Mouse (Mus musculus): ENCODE data around the gene Cgas. TPM values are rescaled to one million over a fixed set of nuclear protein-coding genes. Genes with fewer than 3 reads are reported as not detected.
A peak's percentile ranks its signal among the peaks of the same experiment; 100 is the strongest.

Gene Cgas
- polyA plus RNA-seq, 1 experiment from 2014 or later = 0.51 TPM

- Histone ChIP-seq H3K27me3 (peaks cover 27% of the 10 kb centered on the region), H3K4me2 (replicated peaks) (no peak overlapping the region), H3K9ac (replicated peaks) (no peak overlapping the region), H3K9me3 (no peaks in the 10 kb centered on the region), H3K27ac (no peak overlapping the region), H3K36me3 (no peaks in the 10 kb centered on the region), H3K4me1 (replicated peaks) (peaks cover 7% of the 10 kb centered on the region), H3K4me3 (replicated peaks) (no peak overlapping the region)
- no peak for ATAC-seq
- 90% methylated on average over 5 of the region's 5 CpGs for WGBS
Measured at GRCm38 (mm10) chr9:78400570-78400969, 42.5 kb downstream of the Cgas start.

GRCm38 (mm10) chr9:78396517-78396916 lies 46.5 kb downstream of the Cgas start:
- Histone ChIP-seq H3K4me3 (replicated peaks) (no peak overlapping the region; the same call in 1 of the 2 replicates), H3K9ac (replicated peaks) (no peak overlapping the region), H3K4me2 (replicated peaks) (peak overlapping the region; percentile 56), H3K27ac (no peak overlapping the region), H3K9me3 (no peaks in the 10 kb centered on the region), H3K27me3 (peaks cover 64% of the 10 kb centered on the region), H3K36me3 (no peaks in the 10 kb centered on the region), H3K4me1 (replicated peaks) (peaks cover 11% of the 10 kb centered on the region)
- 60% methylated on average over 9 of the region's 9 CpGs for WGBS
- ATAC-seq = no peak

GRCm38 (mm10) chr9:78395630-78396351 lies 47.2 kb downstream of the Cgas start, which contains the start of gene Ddx43:
Gene Ddx43, plus strand, starts transcription at chr9:78395777.
- 7% methylated on average over 89 of the region's 93 CpGs for WGBS
- H3K36me3 ChIP-seq = no peaks in the 10 kb centered on the region
- H3K9me3 ChIP-seq = no peaks in the 10 kb centered on the region
- H3K27ac ChIP-seq = no peak within 1 kb of the TSS
- peak within 1 kb of the TSS; percentile 42; the same call in 1 of the 2 replicates for H3K9ac ChIP-seq (replicated peaks)
- peak; percentile 99 for ATAC-seq
- H3K4me2 ChIP-seq (replicated peaks) = peak within 1 kb of the TSS; percentile 56
- peaks cover 69% of the 10 kb centered on the region for H3K27me3 ChIP-seq
- H3K4me1 ChIP-seq (replicated peaks) = peaks cover 11% of the 10 kb centered on the region
- H3K4me3 ChIP-seq (replicated peaks) = peak within 1 kb of the TSS; percentile 48

- Histone ChIP-seq H3K9me3 (no peaks in the 10 kb centered on the region), H3K4me2 (replicated peaks) (peak overlapping the region; percentile 56), H3K9ac (replicated peaks) (no peak overlapping the region), H3K4me1 (replicated peaks) (peaks cover 11% of the 10 kb centered on the region), H3K27ac (no peak overlapping the region), H3K36me3 (no peaks in the 10 kb centered on the region), H3K4me3 (replicated peaks) (peak overlapping the region; percentile 48), H3K27me3 (peaks cover 69% of the 10 kb centered on the region)
- ATAC-seq = no peak
- 35% methylated on average over 11 of the region's 11 CpGs for WGBS
Measured at GRCm38 (mm10) chr9:78395244-78395629, 47.8 kb downstream of the Cgas start.

- Histone ChIP-seq H3K4me1 (replicated peaks) (peaks cover 11% of the 10 kb centered on the region), H3K27me3 (peaks cover 69% of the 10 kb centered on the region), H3K36me3 (no peaks in the 10 kb centered on the region), H3K4me3 (replicated peaks) (no peak overlapping the region), H3K9ac (replicated peaks) (no peak overlapping the region), H3K9me3 (no peaks in the 10 kb centered on the region), H3K27ac (no peak overlapping the region), H3K4me2 (replicated peaks) (no peak overlapping the region)
- ATAC-seq = no peak
- 63% methylated on average over 7 of the region's 7 CpGs for WGBS
Measured at GRCm38 (mm10) chr9:78394602-78395001, 48.4 kb downstream of the Cgas start.

- Histone ChIP-seq H3K27ac (no peak overlapping the region), H3K9me3 (no peaks in the 10 kb centered on the region), H3K4me3 (replicated peaks) (no peak overlapping the region), H3K27me3 (peaks cover 69% of the 10 kb centered on the region), H3K36me3 (no peaks in the 10 kb centered on the region), H3K4me2 (replicated peaks) (no peak overlapping the region), H3K4me1 (replicated peaks) (peaks cover 11% of the 10 kb centered on the region), H3K9ac (replicated peaks) (no peak overlapping the region)
- 87% methylated on average over 10 of the region's 10 CpGs for WGBS
- ATAC-seq = no peak
Measured at GRCm38 (mm10) chr9:78393741-78394140, 49.3 kb downstream of the Cgas start.

- 67% methylated on average over 5 of the region's 5 CpGs for WGBS
- no peak overlapping the region for H3K4me3 ChIP-seq (replicated peaks)
- no peak for ATAC-seq
Measured at GRCm38 (mm10) chr9:78389981-78390380, 53.1 kb downstream of the Cgas start.

GRCm38 (mm10) chr9:78386947-78387346 lies 56.1 kb downstream of the Cgas start:
- no peaks in the 10 kb centered on the region for H3K4me1 ChIP-seq (replicated peaks)
- H3K9me3 ChIP-seq = no peaks in the 10 kb centered on the region
- H3K27me3 ChIP-seq = peaks cover 6% of the 10 kb centered on the region
- 90% methylated on average over 7 of the region's 7 CpGs for WGBS
- no peak overlapping the region for H3K4me3 ChIP-seq (replicated peaks)
- H3K27ac ChIP-seq = no peak overlapping the region
- no peak overlapping the region for H3K9ac ChIP-seq (replicated peaks)
- no peak for ATAC-seq
- H3K36me3 ChIP-seq = no peaks in the 10 kb centered on the region
- no peak overlapping the region for H3K4me2 ChIP-seq (replicated peaks)

More at GRCm38 (mm10) chr9:78389981-78390380, 53.1 kb downstream of the Cgas start:
- H3K4me2 ChIP-seq (replicated peaks) = no peak overlapping the region
- peaks cover 35% of the 10 kb centered on the region for H3K27me3 ChIP-seq
- H3K4me1 ChIP-seq (replicated peaks) = no peaks in the 10 kb centered on the region
- H3K9me3 ChIP-seq = no peaks in the 10 kb centered on the region
- H3K27ac ChIP-seq = no peak overlapping the region
- no peak overlapping the region for H3K9ac ChIP-seq (replicated peaks)
- H3K36me3 ChIP-seq = no peaks in the 10 kb centered on the region

GRCm38 (mm10) chr9:78385893-78386292 lies 57.1 kb downstream of the Cgas start:
- Histone ChIP-seq H3K27me3 (no peaks in the 10 kb centered on the region), H3K36me3 (no peaks in the 10 kb centered on the region), H3K9ac (replicated peaks) (no peak overlapping the region), H3K4me2 (replicated peaks) (no peak overlapping the region), H3K9me3 (no peaks in the 10 kb centered on the region), H3K4me3 (replicated peaks) (no peak overlapping the region), H3K4me1 (replicated peaks) (no peaks in the 10 kb centered on the region), H3K27ac (no peak overlapping the region)
- no peak for ATAC-seq
- 49% methylated on average over 3 of the region's 3 CpGs for WGBS

Small RNAs within 50 kb of the gene (microRNA-seq; reads per million reads assigned to microRNA genes)
- not detected for gene Gm26377

Other genes starting within 250 kb of the Cgas start
- not detected in 2 replicates for gene Gsta1, start 212.6 kb downstream of the Cgas start, polyA plus RNA-seq (2015; fragmentation: Nextera tagmentation; extraction: Ambion mirVana)
- not detected in 2 replicates for gene Gm3776, start 186.1 kb downstream of the Cgas start, polyA plus RNA-seq (2015; fragmentation: Nextera tagmentation; extraction: Ambion mirVana)
- gene Gm10639, start 153.3 kb downstream of the Cgas start, polyA plus RNA-seq (2015; fragmentation: Nextera tagmentation; extraction: Ambion mirVana) = not detected in 2 replicates
- gene Omt2a, start 128.4 kb downstream of the Cgas start, polyA plus RNA-seq (2015; fragmentation: Nextera tagmentation; extraction: Ambion mirVana) = not detected in 2 replicates
- gene Omt2b, start 115.6 kb downstream of the Cgas start, polyA plus RNA-seq (2015; fragmentation: Nextera tagmentation; extraction: Ambion mirVana) = not detected in 2 replicates
- not detected in 2 replicates for gene Gsta2, start 87.4 kb downstream of the Cgas start, polyA plus RNA-seq (2015; fragmentation: Nextera tagmentation; extraction: Ambion mirVana)
- 1.8 and 2.0 TPM in 2 replicates for gene Dppa5a, start 75.1 kb downstream of the Cgas start, polyA plus RNA-seq (2015; fragmentation: Nextera tagmentation; extraction: Ambion mirVana)
- 5.4 and 5.5 TPM in 2 replicates for gene Ooep, start 64.5 kb downstream of the Cgas start, polyA plus RNA-seq (2015; fragmentation: Nextera tagmentation; extraction: Ambion mirVana)
- 0.28 and 0.31 TPM in 2 replicates for gene Ddx43, start 47.5 kb downstream of the Cgas start, polyA plus RNA-seq (2015; fragmentation: Nextera tagmentation; extraction: Ambion mirVana)
- gene Mto1, start 5.0 kb upstream of the Cgas start, polyA plus RNA-seq (2015; fragmentation: Nextera tagmentation; extraction: Ambion mirVana) = 25.4 and 26.3 TPM in 2 replicates
- 0.58 and 1.0 TPM in 2 replicates for gene Gm17324, start 5.5 kb upstream of the Cgas start, polyA plus RNA-seq (2015; fragmentation: Nextera tagmentation; extraction: Ambion mirVana)
- 3,693 and 3,771 TPM in 2 replicates for gene Eef1a1, start 45.9 kb upstream of the Cgas start, polyA plus RNA-seq (2015; fragmentation: Nextera tagmentation; extraction: Ambion mirVana)
- gene Slc17a5, start 144.8 kb upstream of the Cgas start, polyA plus RNA-seq (2015; fragmentation: Nextera tagmentation; extraction: Ambion mirVana) = 16.3 and 17.2 TPM in 2 replicates
- gene Cd109, start 172.3 kb upstream of the Cgas start, polyA plus RNA-seq (2015; fragmentation: Nextera tagmentation; extraction: Ambion mirVana) = 1.4 and 1.5 TPM in 2 replicates